In genomic region chr12:86824860-86825583, GRCm38 (mm10) we compare ENCODE assay signal across 8 mouse cellular contexts. TPM values are rescaled to one million over a fixed set of nuclear protein-coding genes. Genes with fewer than 3 reads are reported as not detected.
DNase-seq lines count a peak whose midpoint lies in the region; ATAC-seq and TF ChIP-seq lines count a peak whose summit lies in the region.

No protein-coding gene starts in this region.

- peak; percentile 59 to 68 for DNase-seq in adrenal gland, postnatal 4 days (ENCODE audit: low spot score in 2 of 2)
- DNase-seq in neural tube, embryonic 11.5 days (ENCODE audit: low spot score), result peak; percentile 71

- H3K27me3 ChIP-seq in C2C12 (ENCODE audit: control insufficient read depth, insufficient read depth, insufficient read length), result no peaks in the 10 kb centered on the region
- no peaks in the 10 kb centered on the region for H3K27me3 ChIP-seq in erythroblast, embryonic 14.5 days (ENCODE audit: control insufficient read depth)
- H3K27me3 ChIP-seq in heart, embryonic 13.5 days (replicated peaks), result no peaks in the 10 kb centered on the region
- no peaks in the 10 kb centered on the region for H3K27me3 ChIP-seq in kidney, embryonic 16.5 days (ENCODE audit: insufficient read depth, low read length)
- H3K27me3 ChIP-seq in liver, embryonic 16.5 days (ENCODE audit: control insufficient read depth, insufficient read depth, low read depth, low read length), result no peaks in the 10 kb centered on the region
- H3K27me3 ChIP-seq in neural tube, embryonic 11.5 days (ENCODE audit: control insufficient read depth, insufficient read depth, low read length), result no peaks in the 10 kb centered on the region
- no peaks in the 10 kb centered on the region for H3K27me3 ChIP-seq in stomach, embryonic 16.5 days (ENCODE audit: control insufficient read depth, insufficient read depth, low read length)

- peak overlapping the region; percentile 83 for H3K9ac ChIP-seq in heart, embryonic 13.5 days
- H3K9ac ChIP-seq in kidney, embryonic 16.5 days (replicated peaks; ENCODE audit: low read length), result peak overlapping the region; percentile 57
- peak overlapping the region; percentile 51 for H3K9ac ChIP-seq in liver, embryonic 16.5 days (ENCODE audit: low read depth, low read length)
- no peak overlapping the region; the same call in 1 of the 2 replicates for H3K9ac ChIP-seq in neural tube, embryonic 11.5 days (ENCODE audit: low read length)
- H3K9ac ChIP-seq in stomach, embryonic 16.5 days (ENCODE audit: low read length), result peak overlapping the region; percentile 17; the same call in 1 of the 2 replicates

- H3K9me3 ChIP-seq in erythroblast, embryonic 14.5 days (ENCODE audit: control insufficient read depth, low read length), result no peaks in the 10 kb centered on the region
- H3K9me3 ChIP-seq in heart, embryonic 13.5 days, result no peaks in the 10 kb centered on the region
- H3K9me3 ChIP-seq in kidney, embryonic 16.5 days (ENCODE audit: low read length), result no peaks in the 10 kb centered on the region
- H3K9me3 ChIP-seq in liver, embryonic 16.5 days (replicated peaks; ENCODE audit: control insufficient read depth, low read length), result no peaks in the 10 kb centered on the region
- H3K9me3 ChIP-seq in neural tube, embryonic 11.5 days (ENCODE audit: control insufficient read depth, low read length), result no peaks in the 10 kb centered on the region
- H3K9me3 ChIP-seq in stomach, embryonic 16.5 days (replicated peaks; ENCODE audit: control insufficient read depth, low read length), result no peaks in the 10 kb centered on the region

- no peak for TF ChIP-seq CTCF in C2C12 (IDR thresholded peaks at IDR 0.05; ENCODE audit: control insufficient read depth, insufficient read depth, insufficient read length)

- ATAC-seq in heart, embryonic 13.5 days (ENCODE audit: extremely low read depth, insufficient number of reproducible peaks, low FRiP score, low TSS enrichment), result peak; percentile 52
- ATAC-seq in kidney, embryonic 16.5 days (ENCODE audit: low FRiP score, low TSS enrichment), result peak; percentile 68
- peak; percentile 88 for ATAC-seq in liver, embryonic 16.5 days (ENCODE audit: low read depth)
- ATAC-seq in neural tube, embryonic 11.5 days (ENCODE audit: insufficient read depth, low FRiP score, low TSS enrichment), result peak; percentile 59
- peak; percentile 75 for ATAC-seq in stomach, embryonic 16.5 days (ENCODE audit: insufficient read depth, low FRiP score)

- no peaks in the 10 kb centered on the region for H3K36me3 ChIP-seq in C2C12 (ENCODE audit: control insufficient read depth, insufficient read depth)
- no peaks in the 10 kb centered on the region for H3K36me3 ChIP-seq in erythroblast, embryonic 14.5 days (ENCODE audit: control insufficient read depth)
- H3K36me3 ChIP-seq in heart, embryonic 13.5 days, result no peaks in the 10 kb centered on the region
- no peaks in the 10 kb centered on the region for H3K36me3 ChIP-seq in kidney, embryonic 16.5 days (ENCODE audit: insufficient read depth, low read length)
- H3K36me3 ChIP-seq in liver, embryonic 16.5 days (ENCODE audit: control insufficient read depth, insufficient read depth), result no peaks in the 10 kb centered on the region
- H3K36me3 ChIP-seq in neural tube, embryonic 11.5 days (ENCODE audit: control insufficient read depth, insufficient read depth, low read length), result no peaks in the 10 kb centered on the region
- no peaks in the 10 kb centered on the region for H3K36me3 ChIP-seq in stomach, embryonic 16.5 days (ENCODE audit: control insufficient read depth, insufficient read depth, low read length)

- no peak overlapping the region for H3K4me3 ChIP-seq in C2C12 (ENCODE audit: insufficient read depth, poor library complexity, severe bottlenecking)
- H3K4me3 ChIP-seq in erythroblast, embryonic 14.5 days (replicated peaks), result peak overlapping the region; percentile 25
- peak overlapping the region; percentile 41 for H3K4me3 ChIP-seq in heart, embryonic 13.5 days
- H3K4me3 ChIP-seq in kidney, embryonic 16.5 days (ENCODE audit: low read length), result peak overlapping the region; percentile 7; the same call in 1 of the 2 replicates
- peak overlapping the region; percentile 6; the same call in 1 of the 2 replicates for H3K4me3 ChIP-seq in liver, embryonic 16.5 days (ENCODE audit: low read depth, low read length)
- H3K4me3 ChIP-seq in neural tube, embryonic 11.5 days (ENCODE audit: low read depth, low read length), result no peak overlapping the region
- H3K4me3 ChIP-seq in stomach, embryonic 16.5 days (replicated peaks; ENCODE audit: low read length), result no peak overlapping the region

- 9% methylated on average over 14 of the region's 14 CpGs for WGBS in heart, embryonic 13.5 days
- WGBS in kidney, embryonic 16.5 days, result 3% methylated on average over 14 of the region's 14 CpGs
- 5% methylated on average over 14 of the region's 14 CpGs for WGBS in liver, embryonic 16.5 days (ENCODE audit: insufficient replicate concordance)
- 14% methylated on average over 14 of the region's 14 CpGs for WGBS in neural tube, embryonic 11.5 days
- WGBS in stomach, embryonic 16.5 days, result 11% methylated on average over 14 of the region's 14 CpGs

- peak overlapping the region; percentile 99 for H3K27ac ChIP-seq in heart, embryonic 13.5 days (replicated peaks)
- peak overlapping the region; percentile 98 for H3K27ac ChIP-seq in kidney, embryonic 16.5 days (ENCODE audit: low read length)
- H3K27ac ChIP-seq in liver, embryonic 16.5 days (ENCODE audit: low read length), result peak overlapping the region; percentile 87
- H3K27ac ChIP-seq in neural tube, embryonic 11.5 days (ENCODE audit: low read depth, low read length), result peak overlapping the region; percentile 98
- H3K27ac ChIP-seq in stomach, embryonic 16.5 days (ENCODE audit: low read length), result peak overlapping the region; percentile 95

- peak overlapping the region; percentile 65 for H3K4me2 ChIP-seq in heart, embryonic 13.5 days
- H3K4me2 ChIP-seq in kidney, embryonic 16.5 days (replicated peaks; ENCODE audit: low read depth, low read length), result peak overlapping the region; percentile 48
- H3K4me2 ChIP-seq in liver, embryonic 16.5 days (ENCODE audit: low read depth, low read length), result peak overlapping the region; percentile 79
- peak overlapping the region; percentile 35 for H3K4me2 ChIP-seq in neural tube, embryonic 11.5 days (ENCODE audit: low read depth)
- H3K4me2 ChIP-seq in stomach, embryonic 16.5 days (ENCODE audit: low read depth, low read length), result peak overlapping the region; percentile 51

- H3ac ChIP-seq in C2C12 (ENCODE audit: control insufficient read depth, insufficient read length, low read depth), result peak overlapping the region; percentile 27

- H3K79me3 ChIP-seq in C2C12 (ENCODE audit: low read depth), result no peaks in the 10 kb centered on the region

- peaks cover 6% of the 10 kb centered on the region for H3K79me2 ChIP-seq in C2C12 (ENCODE audit: control insufficient read depth, insufficient read depth)

- peaks cover 48% of the 10 kb centered on the region for H3K4me1 ChIP-seq in erythroblast, embryonic 14.5 days (ENCODE audit: control insufficient read depth)
- peaks cover 73% of the 10 kb centered on the region for H3K4me1 ChIP-seq in heart, embryonic 13.5 days
- H3K4me1 ChIP-seq in kidney, embryonic 16.5 days (ENCODE audit: insufficient read depth, low read length), result peaks cover 45% of the 10 kb centered on the region
- peaks cover 45% of the 10 kb centered on the region for H3K4me1 ChIP-seq in liver, embryonic 16.5 days (ENCODE audit: control insufficient read depth, low read depth, low read length)
- H3K4me1 ChIP-seq in neural tube, embryonic 11.5 days (ENCODE audit: control insufficient read depth, insufficient read depth, low read length), result peaks cover 21% of the 10 kb centered on the region
- peaks cover 34% of the 10 kb centered on the region for H3K4me1 ChIP-seq in stomach, embryonic 16.5 days (ENCODE audit: control insufficient read depth, insufficient read depth, low read length)

TF ChIP-seq in C2C12, 6 proteins besides CTCF, POLR2A, EP300 and RAD21:
- TF ChIP-seq CEBPB (IDR thresholded peaks at IDR 0.05; ENCODE audit: low read depth) (no peak), MAX (IDR thresholded peaks at IDR 0.05) (peak; percentile 81), USF1 (IDR thresholded peaks at IDR 0.05; ENCODE audit: low read depth) (peak; percentile 82)

RNA-seq across cellular contexts. Expression of gene Irf2bpl, which starts 59.6 kb away (rescaled TPM):
- 49.7 TPM for polyA plus RNA-seq in C2C12 (2012; fragmentation: generic; extraction: Trizol)
- 10 to 100 TPM; 78.0 to 81.7 TPM for total RNA-seq in adrenal gland, postnatal 4 days (2021)
- 0.04 and 0.05 TPM in 2 replicates for polyA plus RNA-seq in erythroblast, embryonic 14.5 days (2012)
- polyA plus RNA-seq in heart, embryonic 13.5 days (2015; fragmentation: Nextera tagmentation; extraction: Ambion mirVana), result 32.7 and 34.1 TPM in 2 replicates
- 30.3 and 30.4 TPM in 2 replicates for polyA plus RNA-seq in kidney, embryonic 16.5 days (2015; fragmentation: Nextera tagmentation; extraction: Ambion mirVana)
- 1.8 and 2.3 TPM in 2 replicates for polyA plus RNA-seq in liver, embryonic 16.5 days (2015; fragmentation: Nextera tagmentation; extraction: Ambion mirVana)
- polyA plus RNA-seq in neural tube, embryonic 11.5 days (2014; fragmentation: Nextera tagmentation; extraction: Ambion mirVana), result 19.4 and 20.6 TPM in 2 replicates
- polyA plus RNA-seq in stomach, embryonic 16.5 days (2015; fragmentation: Nextera tagmentation; extraction: Ambion mirVana), result 10.1 and 11.7 TPM in 2 replicates

Comparison
In these comparisons a context has a peak if more than half of its experiments do, and no peak if none do; other contexts are left out.
1. H3K4me3 ChIP-seq: peak in erythroblast, embryonic 14.5 days (single experiment), heart, embryonic 13.5 days (single experiment), kidney, embryonic 16.5 days (single experiment) and liver, embryonic 16.5 days (single experiment); none in C2C12 (single experiment), neural tube, embryonic 11.5 days (single experiment) and stomach, embryonic 16.5 days (single experiment).
2. Peak in every context shown above with its lines, with median percentiles within 50 percentile points of each other: ATAC-seq, H3K27ac ChIP-seq and H3K4me2 ChIP-seq.